Mouse (Mus musculus): ENCODE measurements at regions not wholly inside any gene's neighbourhood (a gene's known extent, or its start where the extent isn't known, plus 50 kb on each side); places are given as distances from the start of the nearest gene placed in this dataset.
"Not testable (repeated sequence)": the region's sequence is repeated elsewhere in the genome, so short reads cannot be mapped to it uniquely, and the experiment has no call there.

DNA sequence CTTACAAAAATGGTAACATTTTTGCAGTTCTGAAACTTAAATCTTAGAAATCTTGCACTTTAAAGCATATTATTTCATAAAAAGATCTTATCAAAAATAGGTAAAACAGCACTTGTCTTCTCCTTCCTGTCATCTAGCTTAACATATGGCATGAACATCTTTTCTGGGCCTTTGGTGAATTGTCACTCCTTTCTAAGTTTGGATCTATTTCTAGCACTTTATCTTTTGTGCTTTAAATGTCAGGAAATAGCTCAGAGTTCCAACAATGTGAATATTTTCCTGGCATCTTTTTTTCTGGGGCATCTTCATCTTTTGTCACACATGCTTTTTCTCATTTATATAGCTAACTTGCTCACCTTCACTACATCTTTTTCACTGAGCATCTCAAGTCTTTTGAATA is 527.4 kb upstream of the Gm5150 start:
- no peak for DNase-seq

DNA sequence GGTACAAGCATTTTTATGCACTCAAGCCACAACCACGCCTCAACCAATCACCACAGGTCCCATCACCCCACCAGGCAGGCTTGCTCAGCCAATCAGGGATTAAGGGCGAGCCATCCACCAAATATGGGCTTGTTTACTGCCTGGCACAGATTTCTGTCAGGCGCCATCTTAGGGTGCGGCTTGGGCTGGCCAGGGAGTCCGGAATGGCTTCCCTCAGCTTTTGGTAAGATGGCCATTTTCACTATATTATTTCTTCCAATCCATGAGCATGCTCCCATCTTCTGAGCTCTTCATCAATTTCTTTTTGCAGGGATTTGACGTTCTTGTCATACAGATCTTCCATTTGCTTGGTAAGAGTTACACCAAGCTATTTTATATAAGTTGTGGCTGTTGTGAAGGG is 521.3 kb upstream of the Gm5150 start:
- DNase-seq, result not testable (repeated sequence)

DNA sequence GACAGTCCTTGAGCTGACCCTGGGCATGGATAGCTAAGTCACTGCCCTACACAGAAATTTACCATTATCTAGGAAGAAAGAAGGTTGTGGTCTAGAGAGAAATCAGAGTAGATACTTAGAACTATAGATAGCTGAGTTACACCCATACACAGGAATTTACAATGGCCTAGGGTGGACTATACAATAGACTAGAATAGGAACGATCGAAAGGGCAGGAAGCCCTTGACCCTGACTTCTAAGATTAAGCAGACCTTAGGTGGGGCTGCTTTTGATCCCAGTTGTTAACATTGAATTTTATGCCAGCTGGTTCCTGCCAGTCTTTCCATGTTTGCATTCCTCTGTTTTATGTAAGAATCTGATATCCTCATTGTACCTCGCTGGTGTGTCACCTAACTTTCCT is 482.2 kb upstream of the Gm5150 start:
- DNase-seq, result not testable (repeated sequence)

DNA sequence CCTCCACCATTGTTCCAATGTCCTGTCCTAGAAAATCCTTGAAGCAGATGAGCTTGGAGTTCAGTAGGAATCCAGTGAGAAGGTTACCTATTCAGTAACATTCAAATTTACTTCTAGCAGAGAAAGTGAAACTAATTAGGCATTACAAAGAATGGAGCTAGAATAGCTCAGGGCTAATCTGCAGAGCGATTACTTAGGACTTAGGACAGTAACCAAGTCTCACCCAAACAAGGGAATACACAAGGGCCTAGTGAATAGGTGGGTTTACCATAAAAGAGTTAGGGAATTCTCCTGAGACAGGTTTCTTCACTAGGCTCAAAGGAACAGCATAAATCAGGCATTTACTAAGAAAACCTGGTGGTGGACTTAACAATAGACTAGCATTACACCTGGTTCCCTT is 476.5 kb upstream of the Gm5150 start:
- DNase-seq, result no peak

DNA sequence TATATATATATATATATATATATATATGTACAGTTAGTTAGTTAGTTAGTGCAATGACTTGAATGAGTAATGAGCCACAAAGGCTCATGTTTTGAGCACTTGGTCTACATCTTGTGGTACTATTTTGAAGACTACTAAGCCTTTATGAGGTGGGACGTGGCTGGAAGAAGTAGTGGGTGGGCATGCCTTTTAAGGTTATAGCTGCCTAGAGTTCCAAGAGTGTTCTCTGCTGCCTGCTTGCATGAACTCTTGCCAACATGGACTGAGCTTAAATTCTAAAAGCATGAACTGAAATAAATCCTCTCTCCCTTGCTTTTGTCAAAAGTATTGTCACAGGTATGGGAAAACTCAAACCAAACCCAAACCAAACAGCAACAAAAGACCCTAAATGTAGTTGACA is 465.1 kb upstream of the Gm5150 start:
- DNase-seq, result no peak

DNA sequence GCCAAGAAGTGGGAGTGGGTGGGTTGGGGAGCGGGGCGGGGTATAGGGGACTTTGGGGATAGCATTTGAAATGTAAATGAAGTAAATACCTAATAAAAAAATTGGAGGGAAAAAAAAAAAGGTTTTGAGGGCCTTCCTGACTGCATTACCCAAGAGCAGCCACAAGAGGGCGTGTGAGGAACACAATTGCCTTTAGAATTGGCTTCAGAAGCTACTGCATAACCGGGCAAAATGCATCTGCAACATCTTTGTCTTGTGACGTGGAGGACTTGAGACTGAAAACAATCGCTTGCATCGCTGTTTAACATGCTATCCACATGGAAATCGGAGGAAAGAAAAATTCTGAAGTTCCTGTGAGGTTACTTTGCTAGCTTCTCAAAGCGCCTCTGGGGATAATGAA is 460.2 kb upstream of the Gm5150 start:
- peak; percentile 78 to 85 for DNase-seq

DNA sequence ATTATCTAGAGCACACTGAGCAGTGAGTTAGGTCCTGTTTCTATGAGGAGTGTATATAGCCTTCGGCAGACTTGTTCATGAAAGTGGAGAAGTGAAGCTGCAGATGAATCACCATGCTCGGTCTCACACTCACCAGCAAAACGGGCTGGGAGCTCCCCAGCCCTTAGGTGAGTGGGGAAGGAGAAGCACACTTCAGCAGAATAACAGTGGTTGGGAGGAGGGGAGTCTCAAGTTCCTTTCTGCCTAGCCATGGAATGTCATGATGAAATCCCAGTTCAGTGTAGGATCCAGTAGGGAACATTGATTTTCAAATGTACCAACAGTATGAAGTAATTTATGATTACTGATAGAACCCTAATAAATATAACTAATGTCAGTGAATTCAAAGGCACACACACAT is 459.1 kb upstream of the Gm5150 start:
- DNase-seq, result no peak

DNA sequence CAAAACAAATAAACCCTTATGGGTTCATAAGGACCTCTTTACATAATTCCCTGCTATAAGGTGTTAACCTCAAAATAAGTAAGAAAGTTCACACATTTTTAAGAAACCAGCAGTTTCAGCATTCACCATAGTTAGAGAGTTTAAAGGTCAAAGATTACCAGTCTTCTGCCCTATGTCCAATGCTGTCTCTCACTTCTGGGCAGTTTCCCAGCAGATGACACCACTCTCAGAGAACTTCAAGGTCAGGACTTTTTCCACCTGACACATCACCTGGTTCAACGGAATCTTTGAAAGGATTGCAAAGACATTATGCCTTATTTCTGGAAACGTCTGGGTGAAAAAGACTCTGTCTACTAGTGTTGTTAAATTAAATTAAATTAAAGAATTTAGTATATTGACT is 458.1 kb upstream of the Gm5150 start:
- no peak for DNase-seq

DNA sequence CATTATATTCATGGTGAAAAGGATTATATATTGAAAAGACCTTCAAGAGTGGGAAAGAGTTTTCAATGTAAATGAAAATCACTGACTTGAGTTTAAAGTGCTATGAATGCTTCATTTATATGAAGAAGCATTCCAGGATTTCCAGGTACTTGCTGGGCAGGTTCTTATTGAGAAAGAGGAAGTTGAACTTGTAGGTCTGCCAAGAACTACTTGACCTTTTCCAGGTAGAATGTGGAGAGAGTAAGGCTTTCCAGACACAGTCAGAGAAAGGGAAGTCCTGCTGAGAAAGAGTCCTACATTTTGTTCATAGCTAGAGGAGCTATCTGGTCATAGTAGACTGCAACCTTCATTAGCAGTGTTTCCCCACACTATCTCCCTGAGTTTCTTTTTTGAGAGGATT is 426.8 kb upstream of the Gm5150 start:
- DNase-seq, result no peak

DNA sequence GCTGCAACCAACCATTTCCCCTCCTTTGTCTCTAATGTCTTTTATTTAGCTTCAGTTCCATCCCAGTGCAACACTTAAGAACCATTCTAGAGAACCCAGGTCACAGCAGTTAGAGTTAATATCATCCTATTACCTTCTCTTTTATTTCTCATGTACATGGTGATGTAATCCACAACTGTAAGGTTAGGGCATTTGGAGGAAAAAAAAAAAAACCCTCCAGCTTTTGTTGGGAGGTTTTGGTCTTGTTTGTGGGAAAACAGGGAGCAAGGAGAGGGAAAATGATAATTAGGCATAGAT is 425.5 kb upstream of the Gm5150 start:
- no peak for DNase-seq

DNA sequence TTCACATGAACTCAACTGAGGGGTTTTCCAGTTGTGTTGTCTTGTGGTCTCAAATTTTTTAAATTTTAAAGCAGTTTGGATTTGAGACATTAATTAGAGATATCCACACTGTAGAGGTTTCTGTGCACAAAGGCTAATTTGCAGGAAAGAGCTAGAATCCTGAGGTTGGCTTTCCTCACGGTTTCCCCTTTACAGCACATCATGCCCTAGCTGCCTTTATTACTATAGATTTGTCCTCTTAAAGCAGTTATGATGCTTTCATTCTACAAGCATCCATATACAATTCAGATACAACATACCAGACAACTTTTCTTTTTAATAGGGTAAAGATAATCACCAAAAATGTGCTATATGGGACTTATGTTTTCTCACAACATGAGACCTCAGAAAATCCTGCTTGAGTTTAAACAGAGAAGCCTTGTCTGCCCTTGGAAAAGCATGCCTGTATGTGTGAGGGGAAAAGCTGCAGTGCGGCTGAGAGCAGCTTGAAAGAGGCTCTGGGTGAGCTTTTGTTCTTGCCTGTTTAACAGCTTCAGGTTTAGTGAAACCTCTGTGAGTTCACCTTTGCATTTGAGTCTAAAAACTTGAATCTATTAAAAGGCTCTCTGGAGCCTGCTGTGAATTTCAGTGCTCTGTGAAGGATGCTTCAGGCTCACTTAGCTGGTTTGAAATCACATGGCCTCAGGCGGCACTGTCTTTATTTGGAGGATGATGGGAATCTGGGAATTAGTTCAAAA is 425.0 kb upstream of the Gm5150 start:
- DNase-seq, result no peak
